Mouse (Mus musculus): Measurements from ENCODE around the gene Antxr2. TPM values are rescaled to one million over a fixed set of nuclear protein-coding genes. Genes with fewer than 3 reads are reported as not detected.

Gene Antxr2
- polyA plus RNA-seq, 1 experiment from 2014 or later: 22.9 TPM

GRCm38 (mm10) chr5:97973293-97973692 lies 57.5 kb downstream of the Antxr2 start:
- no peak overlapping the region for H3K4me3 ChIP-seq (replicated peaks; ENCODE audit: low read length)
- no peaks in the 10 kb centered on the region for H3K9me3 ChIP-seq (replicated peaks; ENCODE audit: control insufficient read depth, low read length)
- H3K9ac ChIP-seq (ENCODE audit: low read length): no peak overlapping the region
- H3K4me2 ChIP-seq (ENCODE audit: low read depth, low read length): no peak overlapping the region
- no peaks in the 10 kb centered on the region for H3K27me3 ChIP-seq (ENCODE audit: control insufficient read depth, insufficient read depth, low read length)
- H3K27ac ChIP-seq (ENCODE audit: low read length): no peak overlapping the region
- ATAC-seq (ENCODE audit: insufficient read depth, low FRiP score): no peak
- no peaks in the 10 kb centered on the region for H3K4me1 ChIP-seq (ENCODE audit: control insufficient read depth, insufficient read depth, low read length)
- no peaks in the 10 kb centered on the region for H3K36me3 ChIP-seq (ENCODE audit: control insufficient read depth, insufficient read depth, low read length)
- WGBS: 70% methylated on average over 1 of the region's 1 CpGs

DNA sequence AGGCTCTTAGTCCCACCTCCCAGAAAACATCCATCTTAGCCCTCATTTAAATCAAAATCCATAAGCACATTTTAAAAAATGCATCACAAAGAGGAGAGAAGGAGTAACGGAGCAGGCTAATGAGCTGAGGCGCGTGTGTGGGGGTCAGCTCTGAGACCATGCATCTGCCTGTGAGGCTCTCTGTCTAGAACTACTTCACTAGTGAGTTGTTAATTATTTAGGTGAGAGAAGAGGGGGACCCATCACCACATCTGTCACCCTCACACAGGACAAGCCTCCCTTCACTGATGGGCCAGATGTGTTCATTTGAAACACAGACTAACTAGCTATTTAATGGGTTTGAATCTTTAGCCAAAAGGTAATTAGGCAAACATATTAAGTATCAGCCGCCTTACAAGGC lies 58.8 kb downstream of the Antxr2 start:
- no peaks in the 10 kb centered on the region for H3K27me3 ChIP-seq (ENCODE audit: control insufficient read depth, insufficient read depth, low read length)
- no peak overlapping the region for H3K9ac ChIP-seq (ENCODE audit: low read length)

GRCm38 (mm10) chr5:97971236-97971635 lies 59.6 kb downstream of the Antxr2 start:
- WGBS: 49% methylated on average over 3 of the region's 3 CpGs
- no peaks in the 10 kb centered on the region for H3K4me1 ChIP-seq (ENCODE audit: control insufficient read depth, insufficient read depth, low read length)

More for the DNA sequence above, 58.8 kb downstream of the Antxr2 start:
- 87% methylated on average over 4 of the region's 4 CpGs for WGBS
- no peak overlapping the region for H3K4me3 ChIP-seq (replicated peaks; ENCODE audit: low read length)
- H3K4me2 ChIP-seq (ENCODE audit: low read depth, low read length): no peak overlapping the region
- H3K4me1 ChIP-seq (ENCODE audit: control insufficient read depth, insufficient read depth, low read length): no peaks in the 10 kb centered on the region
- H3K36me3 ChIP-seq (ENCODE audit: control insufficient read depth, insufficient read depth, low read length): no peaks in the 10 kb centered on the region
- no peak overlapping the region for H3K27ac ChIP-seq (ENCODE audit: low read length)
- ATAC-seq (ENCODE audit: insufficient read depth, low FRiP score): no peak
- no peaks in the 10 kb centered on the region for H3K9me3 ChIP-seq (replicated peaks; ENCODE audit: control insufficient read depth, low read length)

GRCm38 (mm10) chr5:97967044-97967443 lies 63.8 kb downstream of the Antxr2 start:
- 75% methylated on average over 5 of the region's 5 CpGs for WGBS
- Histone ChIP-seq H3K36me3 (ENCODE audit: control insufficient read depth, insufficient read depth, low read length) (no peaks in the 10 kb centered on the region), H3K4me3 (replicated peaks; ENCODE audit: low read length) (no peak overlapping the region), H3K27ac (ENCODE audit: low read length) (no peak overlapping the region), H3K27me3 (ENCODE audit: control insufficient read depth, insufficient read depth, low read length) (no peaks in the 10 kb centered on the region), H3K9ac (ENCODE audit: low read length) (no peak overlapping the region), H3K9me3 (replicated peaks; ENCODE audit: control insufficient read depth, low read length) (no peaks in the 10 kb centered on the region), H3K4me1 (ENCODE audit: control insufficient read depth, insufficient read depth, low read length) (no peaks in the 10 kb centered on the region), H3K4me2 (ENCODE audit: low read depth, low read length) (no peak overlapping the region)
- no peak for ATAC-seq (ENCODE audit: insufficient read depth, low FRiP score)

More at GRCm38 (mm10) chr5:97971236-97971635, 59.6 kb downstream of the Antxr2 start:
- no peaks in the 10 kb centered on the region for H3K27me3 ChIP-seq (ENCODE audit: control insufficient read depth, insufficient read depth, low read length)
- no peak for ATAC-seq (ENCODE audit: insufficient read depth, low FRiP score)
- H3K27ac ChIP-seq (ENCODE audit: low read length): no peak overlapping the region
- no peak overlapping the region for H3K4me3 ChIP-seq (replicated peaks; ENCODE audit: low read length)
- no peak overlapping the region for H3K4me2 ChIP-seq (ENCODE audit: low read depth, low read length)
- H3K9ac ChIP-seq (ENCODE audit: low read length): no peak overlapping the region
- no peaks in the 10 kb centered on the region for H3K36me3 ChIP-seq (ENCODE audit: control insufficient read depth, insufficient read depth, low read length)
- H3K9me3 ChIP-seq (replicated peaks; ENCODE audit: control insufficient read depth, low read length): no peaks in the 10 kb centered on the region

DNA sequence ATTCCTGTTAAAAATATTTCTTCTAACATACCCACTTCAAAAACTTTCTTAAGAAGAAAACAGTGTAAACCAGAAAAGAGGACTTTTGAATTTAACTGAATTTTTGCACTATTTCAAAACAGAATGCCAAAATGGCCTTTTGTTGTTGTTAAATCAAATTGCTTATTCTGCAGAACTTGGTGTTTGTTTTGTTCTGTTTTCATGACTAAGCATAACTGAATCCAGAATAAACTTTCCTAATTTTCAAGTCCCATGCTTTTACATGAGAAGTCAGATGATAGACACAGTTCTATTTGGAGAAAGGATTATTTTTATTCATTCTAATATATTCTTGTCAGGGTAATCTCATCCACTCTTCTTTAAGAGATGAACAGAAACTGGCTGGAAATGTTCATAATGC lies 64.7 kb downstream of the Antxr2 start:
- no peak overlapping the region for H3K9ac ChIP-seq (ENCODE audit: low read length)
- no peak overlapping the region for H3K4me2 ChIP-seq (ENCODE audit: low read depth, low read length)
- H3K27ac ChIP-seq (ENCODE audit: low read length): no peak overlapping the region
- H3K4me1 ChIP-seq (ENCODE audit: control insufficient read depth, insufficient read depth, low read length): no peaks in the 10 kb centered on the region
- no peaks in the 10 kb centered on the region for H3K36me3 ChIP-seq (ENCODE audit: control insufficient read depth, insufficient read depth, low read length)
- H3K4me3 ChIP-seq (replicated peaks; ENCODE audit: low read length): no peak overlapping the region
- no peak for ATAC-seq (ENCODE audit: insufficient read depth, low FRiP score)
- H3K27me3 ChIP-seq (ENCODE audit: control insufficient read depth, insufficient read depth, low read length): no peaks in the 10 kb centered on the region
- H3K9me3 ChIP-seq (replicated peaks; ENCODE audit: control insufficient read depth, low read length): no peaks in the 10 kb centered on the region

DNA sequence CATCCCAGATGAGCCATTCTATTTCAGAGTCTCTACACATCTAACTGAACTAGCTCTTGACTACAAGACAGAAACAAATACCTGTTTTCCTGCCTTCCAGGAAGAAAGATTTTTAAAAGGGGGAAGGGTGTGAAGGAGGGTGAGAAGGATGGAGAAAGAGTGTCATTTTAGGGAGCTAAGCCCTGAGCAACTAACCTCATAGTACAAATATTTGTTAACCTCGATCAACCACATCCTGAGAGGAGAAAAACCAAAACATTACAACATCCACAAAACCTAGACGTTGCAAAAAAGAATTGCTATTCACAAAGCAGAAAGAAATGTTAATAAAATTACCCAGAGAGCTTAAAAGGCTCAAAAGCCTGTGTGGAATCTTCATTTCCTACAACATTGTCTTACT lies 66.4 kb downstream of the Antxr2 start:
- Histone ChIP-seq H3K4me1 (ENCODE audit: control insufficient read depth, insufficient read depth, low read length) (no peaks in the 10 kb centered on the region), H3K36me3 (ENCODE audit: control insufficient read depth, insufficient read depth, low read length) (peaks cover 3% of the 10 kb centered on the region; the same call in 1 of the 2 replicates), H3K4me2 (ENCODE audit: low read depth, low read length) (no peak overlapping the region), H3K9me3 (replicated peaks; ENCODE audit: control insufficient read depth, low read length) (no peaks in the 10 kb centered on the region), H3K9ac (ENCODE audit: low read length) (no peak overlapping the region), H3K27ac (ENCODE audit: low read length) (no peak overlapping the region), H3K4me3 (replicated peaks; ENCODE audit: low read length) (no peak overlapping the region), H3K27me3 (ENCODE audit: control insufficient read depth, insufficient read depth, low read length) (no peaks in the 10 kb centered on the region)
- whole genome bisulfite sequencing: 64% methylated on average over 2 of the region's 2 CpGs
- ATAC-seq (ENCODE audit: insufficient read depth, low FRiP score): no peak

DNA sequence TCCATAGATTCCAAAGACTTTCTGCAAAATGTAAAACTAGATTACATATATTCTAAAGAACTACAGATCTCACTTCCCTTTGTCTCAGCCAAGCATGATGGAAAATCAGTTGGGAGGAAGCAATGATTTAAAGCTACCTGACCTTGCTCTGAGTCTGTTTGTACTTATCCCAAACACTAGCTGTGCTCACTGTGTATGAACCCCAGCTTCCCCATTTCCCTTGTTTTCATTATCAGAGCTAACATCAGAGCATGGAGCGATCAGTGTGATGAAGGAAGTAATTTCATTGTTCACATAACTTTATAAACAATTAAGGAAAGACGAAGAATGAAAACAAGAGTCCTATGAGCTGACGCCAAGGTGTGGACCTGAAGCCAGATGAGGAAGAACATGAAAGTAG lies 68.3 kb downstream of the Antxr2 start:
- Histone ChIP-seq H3K4me3 (replicated peaks; ENCODE audit: low read length) (no peak overlapping the region), H3K27me3 (ENCODE audit: control insufficient read depth, insufficient read depth, low read length) (no peaks in the 10 kb centered on the region), H3K4me2 (ENCODE audit: low read depth, low read length) (no peak overlapping the region), H3K36me3 (ENCODE audit: control insufficient read depth, insufficient read depth, low read length) (peaks cover 3% of the 10 kb centered on the region; the same call in 1 of the 2 replicates), H3K27ac (ENCODE audit: low read length) (no peak overlapping the region), H3K9ac (ENCODE audit: low read length) (no peak overlapping the region), H3K9me3 (replicated peaks; ENCODE audit: control insufficient read depth, low read length) (no peaks in the 10 kb centered on the region), H3K4me1 (ENCODE audit: control insufficient read depth, insufficient read depth, low read length) (no peaks in the 10 kb centered on the region)
- no peak for ATAC-seq (ENCODE audit: insufficient read depth, low FRiP score)
- 68% methylated on average over 3 of the region's 3 CpGs for WGBS

DNA sequence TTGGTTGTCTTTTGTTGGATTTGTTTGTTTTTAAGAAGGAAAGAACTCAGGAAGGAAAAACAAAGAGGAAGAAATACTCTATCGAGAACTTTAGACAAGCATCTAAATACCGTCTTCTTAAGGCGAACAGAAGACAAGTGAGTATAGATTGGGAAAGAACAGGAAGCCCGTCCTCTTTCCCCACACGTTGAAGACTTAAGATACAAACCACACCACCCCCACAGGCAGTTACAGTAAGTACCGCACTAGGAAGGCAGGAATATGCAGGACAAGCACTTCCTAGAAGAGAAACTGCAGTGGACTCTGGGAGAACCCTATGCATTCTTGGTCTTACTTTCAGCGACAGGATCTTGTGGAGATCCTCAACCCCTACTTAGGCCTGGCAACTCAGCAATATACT lies 69.1 kb downstream of the Antxr2 start:
- Histone ChIP-seq H3K27me3 (ENCODE audit: control insufficient read depth, insufficient read depth, low read length) (no peaks in the 10 kb centered on the region), H3K9ac (ENCODE audit: low read length) (no peak overlapping the region), H3K4me3 (replicated peaks; ENCODE audit: low read length) (no peak overlapping the region), H3K36me3 (ENCODE audit: control insufficient read depth, insufficient read depth, low read length) (peaks cover 3% of the 10 kb centered on the region; the same call in 1 of the 2 replicates), H3K4me1 (ENCODE audit: control insufficient read depth, insufficient read depth, low read length) (no peaks in the 10 kb centered on the region), H3K27ac (ENCODE audit: low read length) (no peak overlapping the region), H3K9me3 (replicated peaks; ENCODE audit: control insufficient read depth, low read length) (no peaks in the 10 kb centered on the region), H3K4me2 (ENCODE audit: low read depth, low read length) (no peak overlapping the region)
- WGBS: 78% methylated on average over 7 of the region's 7 CpGs
- no peak for ATAC-seq (ENCODE audit: insufficient read depth, low FRiP score)

GRCm38 (mm10) chr5:97959651-97960050 lies 71.2 kb downstream of the Antxr2 start:
- H3K36me3 ChIP-seq (ENCODE audit: control insufficient read depth, insufficient read depth, low read length): peaks cover 3% of the 10 kb centered on the region; the same call in 1 of the 2 replicates
- H3K4me1 ChIP-seq (ENCODE audit: control insufficient read depth, insufficient read depth, low read length): no peaks in the 10 kb centered on the region
- H3K9ac ChIP-seq (ENCODE audit: low read length): no peak overlapping the region
- 59% methylated on average over 2 of the region's 2 CpGs for WGBS
- no peaks in the 10 kb centered on the region for H3K27me3 ChIP-seq (ENCODE audit: control insufficient read depth, insufficient read depth, low read length)
- H3K4me3 ChIP-seq (replicated peaks; ENCODE audit: low read length): no peak overlapping the region
- H3K9me3 ChIP-seq (replicated peaks; ENCODE audit: control insufficient read depth, low read length): no peaks in the 10 kb centered on the region
- H3K27ac ChIP-seq (ENCODE audit: low read length): no peak overlapping the region
- no peak for ATAC-seq (ENCODE audit: insufficient read depth, low FRiP score)
- H3K4me2 ChIP-seq (ENCODE audit: low read depth, low read length): no peak overlapping the region

DNA sequence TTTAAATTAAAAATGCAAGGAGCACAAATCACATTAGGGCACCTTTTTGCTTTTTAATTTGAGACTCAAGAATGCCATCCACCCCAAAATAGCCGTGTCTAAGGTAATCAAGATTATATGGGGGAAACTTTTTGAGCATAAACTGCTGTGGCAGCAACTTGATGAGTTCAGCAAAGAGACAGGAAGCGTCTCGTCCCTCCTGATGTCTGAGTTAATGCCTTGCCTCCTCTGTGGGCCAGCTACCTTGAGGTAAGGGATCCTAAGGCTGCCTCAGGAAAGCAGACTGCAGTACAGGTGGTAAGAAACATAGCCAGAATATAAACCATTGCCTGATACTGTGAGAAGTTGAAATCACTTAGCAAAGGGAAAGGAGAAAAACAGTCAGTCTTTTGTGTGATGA lies 71.8 kb downstream of the Antxr2 start:
- no peak for ATAC-seq (ENCODE audit: insufficient read depth, low FRiP score)
- Histone ChIP-seq H3K4me1 (ENCODE audit: control insufficient read depth, insufficient read depth, low read length) (no peaks in the 10 kb centered on the region), H3K9me3 (replicated peaks; ENCODE audit: control insufficient read depth, low read length) (no peaks in the 10 kb centered on the region), H3K9ac (ENCODE audit: low read length) (no peak overlapping the region), H3K36me3 (ENCODE audit: control insufficient read depth, insufficient read depth, low read length) (peaks cover 3% of the 10 kb centered on the region; the same call in 1 of the 2 replicates), H3K27ac (ENCODE audit: low read length) (no peak overlapping the region), H3K4me2 (ENCODE audit: low read depth, low read length) (no peak overlapping the region), H3K27me3 (ENCODE audit: control insufficient read depth, insufficient read depth, low read length) (no peaks in the 10 kb centered on the region), H3K4me3 (replicated peaks; ENCODE audit: low read length) (no peak overlapping the region)
- WGBS: 83% methylated on average over 3 of the region's 3 CpGs
